Mouse (Mus musculus) kidney, adult 2 months (tissue): ENCODE data around the gene Prkce. TPM values are rescaled to one million over a fixed set of nuclear protein-coding genes. Genes with fewer than 3 reads are reported as not detected.

ENCODE experiments used
- DNase-seq: peaks from one replicate; pipeline ENCODE4 v3.0.0; 2021
- H3K27ac ChIP-seq: fragments of 200-500 bp; 2 replicates; pipeline ENCODE4 v1.5.1; 2012; ENCODE audit warnings: low read depth, low read length, control low read depth, inconsistent platforms; ENCODE audit not compliant: insufficient read depth
- H3K27me3 ChIP-seq: fragments of 200-500 bp; replicated peaks from 2 replicates; pipeline ENCODE4 v1.6.1; 2012; ENCODE audit warnings: mild to moderate bottlenecking, moderate library complexity, low read length, inconsistent platforms; ENCODE audit not compliant: control insufficient read depth, insufficient read depth
- H3K36me3 ChIP-seq: fragments of 200-500 bp; 2 replicates; pipeline ENCODE4 v1.6.1; 2012; ENCODE audit warnings: mild to moderate bottlenecking, moderate library complexity, low read length, inconsistent platforms; ENCODE audit not compliant: control insufficient read depth, insufficient read depth
- H3K4me1 ChIP-seq: fragments of 200-500 bp; 2 replicates; pipeline ENCODE4 v1.6.1; 2011; ENCODE audit warnings: low read length; ENCODE audit not compliant: control insufficient read depth, insufficient read depth
- H3K4me3 ChIP-seq: fragments of 200-500 bp; 2 replicates; pipeline ENCODE4 v1.5.1; 2011; ENCODE audit warnings: mild to moderate bottlenecking, low read depth, low read length, control low read depth; ENCODE audit not compliant: insufficient read depth
- CTCF ChIP-seq: fragments of 200-500 bp; conservative IDR thresholded peaks from 2 replicates; pipeline ENCODE4 v1.5.1; 2011; ENCODE audit warnings: low read depth, mild to moderate bottlenecking, control low read depth, low read length, moderate library complexity, mixed read lengths; ENCODE audit not compliant: insufficient read depth, insufficient read length
- POLR2A ChIP-seq: fragments of 200-500 bp; IDR thresholded peaks from one replicate; pipeline ENCODE4 v1.6.1; 2011; ENCODE audit warnings: low read depth, low read length, control low read depth
- WGBS: fragments of 180-500 bp; shearing (Covaris S2); methylation state at CpG from one replicate; pipeline ENCODE4 v1.1.7; 2018; 5-methylcytosine and 5-hydroxymethylcytosine counted together
- polyA plus RNA-seq: library from polyadenylated mRNA; depleted of rRNA; stranded (reverse); fragments of >200 nt; gene quantifications from 2 replicates; pipeline ENCODE4 v1.2.3, GENCODE M21; 2012

Prkce gene
- polyA plus RNA-seq, 1 experiment, result 6.1 TPM

GRCm38 (mm10) chr17:86263985-86264649 is 96.5 kb downstream of the Prkce start:
- WGBS, result 85% methylated on average over 11 of the region's 11 CpGs
- TF ChIP-seq POLR2A (no peak), CTCF (no peak)

GRCm38 (mm10) chr17:86266051-86266450 is 98.5 kb downstream of the Prkce start:
- no peaks in the 10 kb centered on the region for H3K27me3 ChIP-seq
- no peaks in the 10 kb centered on the region for H3K36me3 ChIP-seq
- no peak overlapping the region for H3K4me3 ChIP-seq
- TF ChIP-seq CTCF (no peak), POLR2A (no peak)
- H3K4me1 ChIP-seq, result no peaks in the 10 kb centered on the region
- DNase-seq, result no peak
- H3K27ac ChIP-seq, result no peak overlapping the region
- 92% methylated on average over 6 of the region's 6 CpGs for WGBS

More at GRCm38 (mm10) chr17:86263985-86264649, 96.5 kb downstream of the Prkce start:
- no peak overlapping the region for H3K27ac ChIP-seq
- no peak overlapping the region for H3K4me3 ChIP-seq
- DNase-seq, result no peak
- H3K4me1 ChIP-seq, result no peaks in the 10 kb centered on the region
- no peaks in the 10 kb centered on the region for H3K36me3 ChIP-seq
- H3K27me3 ChIP-seq, result no peaks in the 10 kb centered on the region

GRCm38 (mm10) chr17:86267126-86267760 is 99.7 kb downstream of the Prkce start:
- H3K27ac ChIP-seq, result no peak overlapping the region
- TF ChIP-seq CTCF, result no peak
- TF ChIP-seq POLR2A, result no peak
- no peaks in the 10 kb centered on the region for H3K36me3 ChIP-seq
- no peak overlapping the region for H3K4me3 ChIP-seq
- no peaks in the 10 kb centered on the region for H3K4me1 ChIP-seq
- no peak for DNase-seq
- H3K27me3 ChIP-seq, result no peaks in the 10 kb centered on the region
- WGBS, result 61% methylated on average over 6 of the region's 6 CpGs

- Histone ChIP-seq H3K27ac (no peak overlapping the region), H3K4me3 (no peak overlapping the region), H3K36me3 (no peaks in the 10 kb centered on the region), H3K4me1 (peaks cover 2% of the 10 kb centered on the region; the same call in 1 of the 2 replicates), H3K27me3 (no peaks in the 10 kb centered on the region)
- TF ChIP-seq POLR2A, result no peak
- no peak for TF ChIP-seq CTCF
- 93% methylated on average over 8 of the region's 8 CpGs for WGBS
- no peak for DNase-seq
Observed at GRCm38 (mm10) chr17:86269639-86270038, 102.1 kb downstream of the Prkce start.

GRCm38 (mm10) chr17:86270523-86270922 is 102.9 kb downstream of the Prkce start:
- DNase-seq, result no peak
- no peaks in the 10 kb centered on the region for H3K27me3 ChIP-seq
- peaks cover 2% of the 10 kb centered on the region; the same call in 1 of the 2 replicates for H3K4me1 ChIP-seq
- TF ChIP-seq POLR2A (no peak), CTCF (no peak)
- H3K36me3 ChIP-seq, result no peaks in the 10 kb centered on the region
- no peak overlapping the region for H3K27ac ChIP-seq
- WGBS, result 89% methylated on average over 13 of the region's 13 CpGs
- H3K4me3 ChIP-seq, result no peak overlapping the region

GRCm38 (mm10) chr17:86271277-86271676 is 103.7 kb downstream of the Prkce start:
- H3K4me1 ChIP-seq, result peaks cover 2% of the 10 kb centered on the region; the same call in 1 of the 2 replicates
- no peak for DNase-seq
- no peak for TF ChIP-seq CTCF
- TF ChIP-seq POLR2A, result no peak

GRCm38 (mm10) chr17:86272961-86273360 is 105.4 kb downstream of the Prkce start:
- no peak for DNase-seq
- Histone ChIP-seq H3K27me3 (no peaks in the 10 kb centered on the region), H3K27ac (no peak overlapping the region), H3K4me3 (no peak overlapping the region), H3K4me1 (peaks cover 2% of the 10 kb centered on the region; the same call in 1 of the 2 replicates), H3K36me3 (no peaks in the 10 kb centered on the region)
- no peak for TF ChIP-seq CTCF
- TF ChIP-seq POLR2A, result no peak
- 83% methylated on average over 6 of the region's 6 CpGs for WGBS

More at GRCm38 (mm10) chr17:86271277-86271676, 103.7 kb downstream of the Prkce start:
- no peak overlapping the region for H3K27ac ChIP-seq
- H3K36me3 ChIP-seq, result no peaks in the 10 kb centered on the region
- H3K27me3 ChIP-seq, result no peaks in the 10 kb centered on the region
- H3K4me3 ChIP-seq, result no peak overlapping the region
- WGBS, result 50% methylated on average over 4 of the region's 4 CpGs
